Mouse (Mus musculus): Measurements from ENCODE around the gene Gria3.

The Gria3 gene

GRCm38 (mm10) chrX:41573079-41573478, 172.4 kb downstream of the Gria3 start:
- DNase-seq (ENCODE audit: low spot score), result no peak

GRCm38 (mm10) chrX:41578797-41579196, 178.1 kb downstream of the Gria3 start:
- DNase-seq (ENCODE audit: low spot score), result no peak

GRCm38 (mm10) chrX:41587692-41588091, 187.0 kb downstream of the Gria3 start:
- no peak for DNase-seq (ENCODE audit: low spot score)

- DNase-seq (ENCODE audit: low spot score), result no peak
These were observed 206.5 kb downstream of the Gria3 start for GRCm38 (mm10) chrX:41607181-41607580.

GRCm38 (mm10) chrX:41614920-41615319, 214.3 kb downstream of the Gria3 start:
- peak; percentile 35 for DNase-seq (ENCODE audit: low spot score)

GRCm38 (mm10) chrX:41616928-41617327, 216.3 kb downstream of the Gria3 start:
- DNase-seq (ENCODE audit: low spot score), result no peak

GRCm38 (mm10) chrX:41618396-41618795, 217.7 kb downstream of the Gria3 start:
- no peak for DNase-seq (ENCODE audit: low spot score)

- DNase-seq (ENCODE audit: low spot score), result no peak
These were observed 232.9 kb downstream of the Gria3 start for GRCm38 (mm10) chrX:41633576-41633975.

- DNase-seq (ENCODE audit: low spot score), result no peak
These were observed 244.3 kb downstream of the Gria3 start for GRCm38 (mm10) chrX:41644954-41645353.

GRCm38 (mm10) chrX:41657791-41658190, 257.1 kb downstream of the Gria3 start:
- DNase-seq (ENCODE audit: low spot score), result no peak

GRCm38 (mm10) chrX:41688869-41689268, 288.2 kb downstream of the Gria3 start:
- DNase-seq (ENCODE audit: low spot score), result no peak

GRCm38 (mm10) chrX:41692076-41692475, 291.4 kb downstream of the Gria3 start:
- no peak for DNase-seq (ENCODE audit: low spot score)
